Mouse (Mus musculus): ENCODE results near the gene Ergic3.

DNA sequence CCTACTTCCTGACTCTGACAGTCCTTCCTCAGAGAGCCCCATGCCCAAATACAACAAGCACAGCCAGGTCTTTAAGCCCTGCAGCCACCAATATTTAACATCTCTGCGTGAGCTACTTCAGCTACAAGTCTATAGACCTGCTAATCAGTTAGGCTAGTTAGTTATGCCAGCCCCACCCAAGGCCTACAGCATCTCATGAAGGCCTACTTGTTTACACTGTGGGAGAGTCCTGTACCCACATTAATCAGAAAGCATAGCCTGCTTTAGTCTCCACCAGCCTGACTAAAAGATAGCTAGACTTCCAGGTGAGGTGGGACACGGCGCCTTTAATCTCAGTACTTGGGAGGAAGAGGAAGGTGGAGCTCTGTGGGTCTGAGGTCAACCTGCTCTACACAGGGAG is 31.5 kb downstream of the Ergic3 start:
- TF ChIP-seq POLR2A (IDR thresholded peaks at IDR 0.05; ENCODE audit: insufficient read length, low read depth), result no peak
- no peak for TF ChIP-seq USF1 (IDR thresholded peaks at IDR 0.05; ENCODE audit: low read depth)
- TF ChIP-seq E2F4 (IDR thresholded peaks at IDR 0.05; ENCODE audit: insufficient read depth), result no peak
- no peak for TF ChIP-seq CEBPB (IDR thresholded peaks at IDR 0.05; ENCODE audit: insufficient read depth, poor library complexity, severe bottlenecking)
- TF ChIP-seq TCF12 (IDR thresholded peaks at IDR 0.05; ENCODE audit: insufficient read depth, poor library complexity, severe bottlenecking), result no peak
- TF ChIP-seq MAX (IDR thresholded peaks at IDR 0.05; ENCODE audit: low read depth), result no peak
- no peak for TF ChIP-seq REST (IDR thresholded peaks at IDR 0.05; ENCODE audit: insufficient read depth, insufficient read length)
- TF ChIP-seq MYOG (IDR thresholded peaks at IDR 0.05; ENCODE audit: control insufficient read depth in 1 of 3, insufficient read depth in 1 of 3, insufficient read length in 2 of 3, low read depth in 2 of 3), result no peak
- no peak for TF ChIP-seq POLR2AphosphoS2 (IDR thresholded peaks at IDR 0.05; ENCODE audit: insufficient read length, low read depth)

Data from myocyte (in vitro differentiated cells).